Mouse (Mus musculus): Measurements from ENCODE around the gene Kpna4. TPM values are rescaled to one million over a fixed set of nuclear protein-coding genes. Genes with fewer than 3 reads are reported as not detected.
A peak's percentile ranks its signal among the peaks of the same experiment; 100 is the strongest.

Gene Kpna4
- total RNA-seq (2021) = 10 to 100 TPM; 73.3 to 75.7 TPM
- long read RNA-seq, full-length matches to known transcripts = 15 of 17 reads
- long read RNA-seq, partial matches to known transcripts = 0 of 17 reads
- long read RNA-seq, other reads (novel, unspliced or antisense) = 2 of 17 reads

DNA sequence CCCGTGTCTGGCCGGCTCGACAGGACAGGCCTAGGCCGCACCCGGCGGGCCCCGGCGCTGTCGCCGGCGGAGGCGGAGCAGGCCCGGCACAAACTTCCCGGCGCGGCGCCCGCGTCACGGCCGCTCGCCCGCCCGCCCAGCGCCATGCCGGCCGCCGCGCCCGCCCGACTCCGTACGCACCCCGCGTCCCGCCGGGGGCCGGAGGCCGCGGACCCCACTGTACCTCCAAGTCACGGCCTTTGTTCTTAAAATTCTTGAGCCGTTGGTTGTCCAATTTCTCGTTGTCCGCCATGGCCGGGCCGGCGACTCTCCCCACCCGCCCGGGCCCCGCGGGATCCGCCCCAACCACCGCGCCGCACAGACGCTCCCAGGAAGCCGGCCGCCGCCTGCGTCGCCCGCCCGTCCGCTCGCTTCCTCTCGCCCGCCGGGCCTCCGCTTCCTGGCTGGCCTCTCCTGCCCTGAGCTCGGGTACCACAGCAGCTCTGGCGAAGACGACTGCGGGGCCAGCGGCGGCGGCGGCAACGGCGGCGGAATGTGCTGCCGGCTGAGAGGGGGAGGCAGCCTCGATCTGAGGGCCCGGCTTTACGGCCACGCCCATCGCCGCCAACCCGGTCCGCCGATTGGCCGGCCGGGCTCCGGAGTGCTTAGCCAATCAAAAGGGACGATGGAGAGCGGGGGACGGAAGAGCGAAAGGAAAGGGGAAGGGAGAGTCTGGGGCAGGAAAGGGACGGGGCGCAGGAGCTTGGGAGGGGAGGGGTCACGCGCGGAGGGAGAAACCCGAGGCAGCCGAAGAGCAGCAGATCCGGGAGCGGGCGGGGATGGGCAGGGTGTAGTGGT lies at the start of gene Kpna4:
Gene Kpna4 (minus strand): TSS at position 605 of the 837 bp plus-strand sequence.
- DNase-seq (ENCODE audit: low spot score in 2 of 2) = peak; percentile 89 to 96

DNA sequence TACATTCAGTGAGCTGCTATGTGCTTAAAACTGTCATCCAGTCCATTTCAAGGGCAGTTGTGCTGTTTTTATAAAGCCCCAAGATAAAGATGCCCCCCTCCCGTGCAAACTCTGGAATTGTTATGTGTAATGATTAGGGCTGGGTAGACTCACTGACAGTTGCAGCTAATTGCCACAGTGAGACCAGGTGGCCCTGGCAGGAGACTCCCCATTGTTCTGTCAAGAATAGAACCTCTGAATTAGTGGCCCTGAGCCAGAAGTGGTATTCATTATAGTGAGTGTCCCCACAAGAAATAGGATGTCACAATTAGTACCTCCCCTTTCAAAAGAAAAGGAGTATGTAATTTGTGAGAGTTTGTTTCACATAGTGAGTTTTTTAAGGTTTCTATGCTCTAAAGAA lies 48.3 kb upstream of the Kpna4 start:
- DNase-seq (ENCODE audit: low spot score in 2 of 2) = no peak

DNA sequence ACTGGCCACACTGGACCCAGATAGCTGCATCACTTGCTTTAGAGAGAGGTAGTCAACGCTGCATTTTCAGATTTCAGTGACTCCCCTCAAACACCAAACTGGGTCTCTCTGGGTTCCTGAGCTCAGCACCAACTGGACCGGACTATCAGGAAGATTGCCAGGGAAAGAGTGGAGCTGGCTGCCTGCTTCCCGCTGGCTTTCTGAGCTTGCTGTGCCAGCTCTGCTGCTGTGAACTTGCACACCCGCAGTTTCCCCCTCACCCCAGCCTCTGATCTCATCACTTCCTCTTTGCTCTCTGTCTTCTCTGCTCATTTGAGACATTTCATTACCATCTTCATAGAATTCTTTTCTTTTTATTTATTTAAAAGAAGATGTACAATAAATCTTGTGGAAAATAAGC lies 44.2 kb upstream of the Kpna4 start:
- no peak for DNase-seq (ENCODE audit: low spot score in 2 of 2)

DNA sequence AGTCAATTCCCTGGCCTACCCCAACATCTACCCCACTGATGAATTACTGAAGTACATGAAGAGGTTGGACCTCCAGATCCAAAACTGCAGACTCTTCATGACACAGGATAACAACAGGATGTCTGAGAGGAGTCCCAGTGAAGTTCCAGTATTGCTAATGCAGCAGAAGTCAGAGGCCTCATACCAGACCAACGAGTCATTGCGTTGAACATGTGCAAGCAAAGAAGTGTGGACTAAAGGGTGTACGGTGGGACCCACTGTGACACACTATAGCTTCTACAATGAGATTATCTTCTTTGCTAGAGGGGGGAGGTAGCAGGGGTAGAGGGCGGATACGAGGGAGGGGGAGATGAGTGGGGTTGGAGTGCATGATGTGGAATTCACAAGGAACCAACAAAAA lies 42.9 kb upstream of the Kpna4 start:
- no peak for DNase-seq (ENCODE audit: low spot score in 2 of 2)

GRCm38 (mm10) chr3:69168724-69169123 lies 41.8 kb upstream of the Kpna4 start:
- DNase-seq (ENCODE audit: low spot score in 2 of 2) = no peak

DNA sequence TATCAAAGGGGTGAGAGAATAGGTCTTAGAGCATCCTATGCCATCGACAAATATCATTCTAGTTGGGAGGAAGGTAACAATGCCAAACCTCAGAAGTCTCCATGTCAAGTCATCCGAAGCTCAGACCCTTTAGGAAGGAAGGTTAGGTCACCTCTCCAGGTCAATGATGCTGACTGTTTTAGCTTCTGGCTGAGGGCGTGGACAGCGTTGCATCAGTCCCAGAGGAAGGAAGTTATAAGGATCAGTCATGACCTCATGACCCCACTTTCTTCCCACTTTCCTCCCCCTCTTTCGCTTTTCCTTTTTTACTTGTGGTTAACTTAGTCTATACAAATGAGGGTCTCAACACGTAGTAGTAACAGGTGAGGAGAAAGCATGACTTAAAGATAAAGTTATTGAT lies 36.1 kb upstream of the Kpna4 start:
- DNase-seq (ENCODE audit: low spot score in 2 of 2) = no peak

DNA sequence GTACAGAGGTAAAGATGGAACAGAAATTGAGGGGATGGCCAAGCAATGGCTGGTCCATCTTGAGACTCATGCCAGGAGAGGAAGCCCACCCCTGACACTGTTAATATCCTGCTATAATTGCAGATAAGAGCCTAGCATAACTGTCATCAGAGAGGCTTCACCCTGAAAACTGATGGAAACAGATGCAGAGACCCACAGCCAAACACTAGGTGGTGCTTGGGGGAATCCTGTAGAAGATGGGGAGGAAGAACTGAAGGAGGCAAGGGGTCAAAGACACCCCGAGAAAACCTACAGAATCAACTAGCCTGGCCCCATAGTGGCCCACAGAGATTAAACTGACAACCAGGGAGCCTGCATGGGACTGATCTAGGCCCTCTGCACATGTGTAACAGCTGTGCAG lies 33.5 kb upstream of the Kpna4 start:
- DNase-seq (ENCODE audit: low spot score in 2 of 2) = no peak

DNA sequence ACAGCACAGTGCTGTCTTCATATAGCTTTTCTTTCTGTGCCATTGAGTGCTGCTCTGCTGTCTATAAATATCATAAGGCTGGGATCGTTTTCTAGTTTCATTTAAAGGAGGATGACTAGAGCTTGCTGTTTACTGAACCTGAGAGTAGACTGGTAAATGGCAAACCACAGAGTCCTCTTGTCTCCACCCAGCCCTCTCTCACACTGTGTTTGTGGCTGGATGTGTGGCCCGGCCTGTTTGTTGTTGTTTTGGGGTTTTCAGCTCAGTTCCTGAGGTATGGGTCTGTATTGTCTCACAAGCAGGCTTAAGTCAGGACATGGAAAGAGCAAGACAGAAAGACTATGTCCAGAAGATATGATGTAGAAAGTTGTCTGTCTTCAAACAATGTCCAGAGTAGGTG lies 32.6 kb upstream of the Kpna4 start:
- DNase-seq (ENCODE audit: low spot score in 2 of 2) = no peak

DNA sequence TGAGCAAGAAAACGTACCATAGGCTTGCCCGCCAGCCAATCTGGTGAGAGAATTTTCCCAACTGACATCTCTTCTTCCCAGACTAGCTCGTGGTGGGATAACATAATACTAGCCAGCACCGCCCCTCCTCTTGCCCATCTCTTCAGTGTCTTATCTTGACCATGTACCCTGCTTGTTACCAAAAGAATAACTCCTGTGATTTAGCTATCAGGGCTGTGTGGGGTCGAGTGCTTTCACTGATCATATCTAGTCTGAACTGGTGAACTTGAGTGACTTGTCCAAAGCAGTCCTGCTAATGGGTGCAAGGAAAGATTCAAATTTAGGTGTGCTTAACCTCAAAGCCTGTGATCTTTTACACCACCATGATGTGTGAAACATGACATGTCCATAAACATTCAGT lies 31.0 kb upstream of the Kpna4 start:
- no peak for DNase-seq (ENCODE audit: low spot score in 2 of 2)

DNA sequence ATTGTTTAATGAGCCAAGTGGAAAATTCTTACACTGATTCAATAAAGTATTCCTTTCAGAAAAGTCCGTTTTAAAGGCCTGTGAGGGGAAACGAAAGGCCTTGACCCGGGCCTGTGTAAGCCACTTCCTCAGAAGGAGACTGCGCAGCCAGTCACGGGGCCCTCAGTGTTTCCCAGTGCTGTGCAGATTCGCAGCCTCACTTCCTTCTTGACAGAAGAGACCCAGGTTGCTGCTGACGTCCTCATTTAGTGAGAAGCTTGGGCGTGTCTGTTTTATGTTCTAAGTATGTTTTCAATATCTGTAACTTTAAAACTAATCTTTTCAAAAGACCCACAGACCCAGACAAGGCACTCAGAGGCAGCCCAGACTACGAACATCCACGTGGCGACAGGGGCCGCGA lies 29.6 kb upstream of the Kpna4 start:
- no peak for DNase-seq (ENCODE audit: low spot score in 2 of 2)

DNA sequence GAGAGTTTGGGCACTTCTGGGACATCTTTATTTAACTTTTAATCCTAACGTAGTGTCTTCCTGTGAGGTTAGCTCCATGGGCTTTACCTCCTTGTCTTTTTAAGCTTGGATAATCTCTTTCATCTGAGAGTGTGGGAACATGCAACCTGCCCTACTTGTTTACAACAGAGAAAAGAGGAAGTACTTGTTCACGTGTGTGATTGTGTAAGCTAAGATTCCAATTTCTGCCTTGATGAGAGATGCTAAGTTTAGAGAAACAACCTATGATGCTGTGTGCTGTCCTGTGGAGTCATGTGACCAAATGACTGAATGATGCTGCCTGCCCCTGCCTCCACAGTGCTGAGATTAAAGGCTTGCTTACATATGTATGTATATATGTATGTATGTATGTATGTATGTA lies 27.8 kb upstream of the Kpna4 start:
- no peak for DNase-seq (ENCODE audit: low spot score in 2 of 2)

GRCm38 (mm10) chr3:69150921-69151320 lies 24.0 kb upstream of the Kpna4 start:
- no peak for DNase-seq (ENCODE audit: low spot score in 2 of 2)

DNA sequence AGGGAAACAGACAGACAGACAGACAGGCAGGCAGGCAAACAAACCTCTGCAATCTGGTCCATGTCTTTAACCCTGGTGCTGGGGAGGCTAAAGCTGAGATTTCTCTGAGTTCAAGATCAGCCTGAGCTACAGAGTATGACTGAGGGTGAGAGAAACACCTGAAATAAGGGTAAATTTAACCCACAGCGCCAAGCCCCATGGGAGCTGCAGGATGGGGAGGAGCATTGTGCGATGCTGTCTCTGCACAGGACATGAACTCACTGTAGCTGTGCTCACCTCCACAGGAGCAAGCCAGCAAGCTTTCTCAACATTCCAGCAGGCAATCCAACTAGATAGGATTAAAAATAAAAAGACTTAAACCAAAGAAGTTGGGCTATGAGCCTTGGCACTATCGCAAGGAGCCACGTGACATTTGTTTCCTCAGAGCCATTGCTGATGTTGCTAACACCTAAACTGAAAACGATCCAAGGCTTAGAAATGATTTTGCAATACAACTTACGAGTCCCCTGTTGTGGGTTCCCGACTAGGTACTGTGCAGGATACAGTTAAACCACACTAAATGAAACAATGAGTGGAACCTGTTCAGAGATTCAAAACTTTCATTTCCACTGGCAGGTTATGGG lies 15.6 kb upstream of the Kpna4 start:
- DNase-seq (ENCODE audit: low spot score in 2 of 2) = no peak

GRCm38 (mm10) chr3:69140851-69141250 lies 13.9 kb upstream of the Kpna4 start:
- DNase-seq (ENCODE audit: low spot score in 2 of 2) = peak; percentile 12 to 17

- no peak for DNase-seq (ENCODE audit: low spot score in 2 of 2)
Observed at GRCm38 (mm10) chr3:69136059-69136458, 9.1 kb upstream of the Kpna4 start.

GRCm38 (mm10) chr3:69130973-69131372 lies 4.1 kb upstream of the Kpna4 start:
- no peak for DNase-seq (ENCODE audit: low spot score in 2 of 2)

DNA sequence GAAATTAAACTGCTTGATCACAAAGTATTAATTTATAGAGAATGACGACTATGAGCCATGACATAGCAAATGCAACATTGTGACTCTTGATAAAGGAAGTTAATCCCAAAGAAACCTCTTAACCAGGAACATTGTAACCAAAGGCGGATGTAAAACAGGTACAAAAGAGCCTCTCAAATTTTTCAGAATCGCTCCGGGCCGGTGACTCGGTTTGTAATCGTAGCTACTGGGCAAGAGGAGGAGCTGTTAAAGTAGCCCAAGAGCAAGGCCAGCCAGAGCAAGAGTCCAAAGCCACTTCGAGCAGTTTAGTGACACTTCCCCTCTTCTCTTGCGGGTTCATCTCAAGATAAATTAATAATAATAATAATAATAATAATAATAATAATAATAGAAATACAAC lies 780 bp upstream of the Kpna4 start:
- DNase-seq (ENCODE audit: low spot score in 2 of 2) = no peak

GRCm38 (mm10) chr3:69127346-69127678 lies 399 bp upstream of the Kpna4 start:
- DNase-seq (ENCODE audit: low spot score in 2 of 2) = no peak

DNA sequence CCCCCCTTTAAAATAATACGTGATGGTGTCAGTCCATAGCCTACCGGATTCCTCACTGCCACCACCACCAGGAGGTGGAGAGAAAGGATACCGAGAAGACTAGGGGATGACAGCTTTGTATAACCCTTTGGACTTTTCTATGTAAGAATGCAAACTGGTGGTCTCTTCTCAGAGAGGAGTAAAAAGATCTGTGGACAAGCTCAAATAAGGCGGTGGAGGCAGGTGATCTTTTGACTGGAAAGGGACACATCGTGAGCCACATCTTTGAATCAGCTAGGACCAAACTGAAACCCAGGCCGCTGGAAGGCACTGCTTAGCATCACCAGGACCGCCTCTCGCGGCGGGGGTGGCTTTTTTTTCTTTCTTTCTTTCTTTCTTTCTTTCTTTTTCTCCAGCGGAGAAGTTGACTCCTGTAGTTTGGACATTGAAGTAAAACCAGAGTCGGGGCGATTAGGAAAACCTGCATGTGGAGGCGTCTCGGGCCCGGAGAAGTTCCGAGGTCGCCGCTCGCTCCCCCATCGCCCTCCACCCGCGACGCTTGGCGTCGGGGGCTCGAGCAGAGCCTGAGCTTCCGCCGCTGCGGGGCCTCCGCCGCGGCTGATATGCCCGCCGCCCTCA lies 913 bp downstream of the Kpna4 start:
- DNase-seq (ENCODE audit: low spot score in 2 of 2) = peak in 1 of 2 experiments; percentile 34

DNA sequence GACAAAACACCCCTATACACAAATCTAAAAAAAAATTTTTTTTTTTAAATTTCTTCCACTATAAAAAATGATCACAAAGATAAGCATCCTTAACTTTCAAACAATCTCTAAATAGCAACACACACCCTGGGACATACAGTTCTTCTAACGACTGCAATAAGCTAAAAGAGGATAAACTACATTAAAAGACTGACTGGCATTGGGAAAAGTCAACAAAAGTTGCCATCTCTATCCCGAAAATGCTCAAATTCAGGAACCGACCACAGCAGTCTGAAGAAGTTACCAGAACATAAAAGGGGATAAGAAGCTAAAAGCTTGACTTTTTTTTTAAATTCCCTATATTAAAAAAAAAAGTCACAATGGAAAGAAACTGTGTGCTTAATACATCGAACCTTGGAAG lies 1.5 kb downstream of the Kpna4 start:
- no peak for DNase-seq (ENCODE audit: low spot score in 2 of 2)

GRCm38 (mm10) chr3:69118827-69119226 lies 8.1 kb downstream of the Kpna4 start:
- no peak for DNase-seq (ENCODE audit: low spot score in 2 of 2)

GRCm38 (mm10) chr3:69114760-69115159 lies 12.2 kb downstream of the Kpna4 start:
- DNase-seq (ENCODE audit: low spot score in 2 of 2) = no peak
